Comparison of ENCODE assay signal across 8 mouse cellular contexts in the genomic region with DNA sequence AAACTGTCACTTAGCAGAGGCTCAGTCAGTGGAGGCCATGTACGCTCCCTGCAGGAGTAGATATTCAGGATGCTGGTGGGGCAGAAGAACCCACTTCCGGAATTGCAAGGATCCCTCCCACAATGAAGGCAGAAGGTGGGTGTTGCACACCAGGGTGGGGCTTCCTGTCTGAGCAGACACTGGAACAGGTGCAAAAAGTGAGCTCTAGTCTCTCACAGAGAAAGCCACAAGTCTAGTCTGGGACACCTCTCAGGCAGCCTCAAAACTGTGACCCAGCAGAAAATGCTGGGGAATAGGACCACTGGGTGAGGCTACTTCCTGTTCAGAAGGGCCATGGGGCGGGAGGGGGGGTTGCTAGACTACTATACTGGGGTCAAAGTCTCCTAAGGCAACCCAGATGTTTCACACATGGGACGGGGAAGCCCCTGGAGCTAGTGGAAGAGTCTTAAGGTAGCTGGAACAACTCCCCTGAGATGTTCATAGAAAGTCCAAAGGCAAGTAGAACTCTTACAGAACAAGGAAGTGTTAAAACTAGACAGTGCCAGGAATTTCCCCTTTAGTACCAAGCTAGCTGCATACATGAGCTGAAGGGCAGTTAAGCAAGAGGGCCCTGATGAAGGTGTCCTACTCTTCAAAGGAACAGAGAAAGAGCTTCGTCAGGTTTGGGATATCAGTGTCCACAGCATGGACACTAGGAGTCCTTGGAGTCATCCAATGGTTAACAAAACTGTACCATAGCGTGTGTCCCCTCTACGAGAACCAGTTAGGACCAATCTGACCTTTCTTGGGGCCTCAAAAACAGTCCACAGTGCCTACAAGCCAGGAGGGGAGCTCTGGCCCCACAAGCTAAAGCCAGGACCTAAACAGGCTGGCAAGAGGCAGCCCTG. TPM values are rescaled to one million over a fixed set of nuclear protein-coding genes. Genes with fewer than 3 reads are reported as not detected.
DNase-seq lines count a peak whose midpoint lies in the region; ATAC-seq and TF ChIP-seq lines count a peak whose summit lies in the region.

No protein-coding gene starts in this region.

- H3K36me3 ChIP-seq in hindbrain, embryonic 12.5 days = peaks cover 21% of the 10 kb centered on the region
- peaks cover 8% of the 10 kb centered on the region for H3K36me3 ChIP-seq in hindbrain, embryonic 16.5 days (ENCODE audit: control insufficient read depth, insufficient read depth, low read length)
- H3K36me3 ChIP-seq in G1E (replicated peaks) = peaks cover 66% of the 10 kb centered on the region
- peaks cover 28% of the 10 kb centered on the region for H3K36me3 ChIP-seq in limb, embryonic 13.5 days

- H3K27me3 ChIP-seq in hindbrain, embryonic 12.5 days = no peaks in the 10 kb centered on the region
- H3K27me3 ChIP-seq in hindbrain, embryonic 16.5 days (replicated peaks; ENCODE audit: control insufficient read depth, insufficient read depth, low read length) = no peaks in the 10 kb centered on the region
- H3K27me3 ChIP-seq in G1E (ENCODE audit: insufficient read depth, low read length) = no peaks in the 10 kb centered on the region
- H3K27me3 ChIP-seq in limb, embryonic 13.5 days = no peaks in the 10 kb centered on the region

- ATAC-seq in hindbrain, embryonic 12.5 days (ENCODE audit: low FRiP score) = no peak
- ATAC-seq in hindbrain, embryonic 16.5 days = no peak
- peak; percentile 73 for ATAC-seq in G1E (ENCODE audit: extremely low read depth, insufficient number of reproducible peaks, low FRiP score, poor library complexity, severe bottlenecking)
- no peak for ATAC-seq in limb, embryonic 13.5 days (ENCODE audit: low FRiP score, low read depth)

- H3K27ac ChIP-seq in hindbrain, embryonic 12.5 days = no peak overlapping the region
- H3K27ac ChIP-seq in hindbrain, embryonic 16.5 days (ENCODE audit: low read depth, low read length) = no peak overlapping the region
- 0 out of 2 replicates have a peak overlapping the region, but pooled peaks have one; percentile 6 for H3K27ac ChIP-seq in limb, embryonic 13.5 days

- no peak overlapping the region for H3K4me2 ChIP-seq in hindbrain, embryonic 12.5 days (replicated peaks)
- no peak overlapping the region for H3K4me2 ChIP-seq in hindbrain, embryonic 16.5 days (ENCODE audit: low read length)
- no peak overlapping the region for H3K4me2 ChIP-seq in limb, embryonic 13.5 days (replicated peaks)

- 0 out of 2 replicates have a peak overlapping the region, but pooled peaks have one; percentile 3 for H3K9ac ChIP-seq in hindbrain, embryonic 12.5 days
- no peak overlapping the region for H3K9ac ChIP-seq in hindbrain, embryonic 16.5 days (ENCODE audit: low read depth, low read length)
- H3K9ac ChIP-seq in limb, embryonic 13.5 days = no peak overlapping the region

- H3K4me3 ChIP-seq in hindbrain, embryonic 12.5 days = no peak overlapping the region
- H3K4me3 ChIP-seq in hindbrain, embryonic 16.5 days (ENCODE audit: low read length) = no peak overlapping the region
- H3K4me3 ChIP-seq in G1E (ENCODE audit: low read depth, low read length) = peak overlapping the region; percentile 6; the same call in 1 of the 2 replicates
- no peak overlapping the region for H3K4me3 ChIP-seq in limb, embryonic 13.5 days

- no peak for TF ChIP-seq CTCF in G1E (IDR thresholded peaks at IDR 0.05; ENCODE audit: low read depth, low read length)

- WGBS in hindbrain, embryonic 12.5 days = 79% methylated on average over 7 of the region's 7 CpGs
- WGBS in hindbrain, embryonic 16.5 days = 83% methylated on average over 7 of the region's 7 CpGs
- 56% methylated on average over 7 of the region's 7 CpGs for WGBS in limb, embryonic 13.5 days

- H3K9me3 ChIP-seq in hindbrain, embryonic 12.5 days (replicated peaks) = no peaks in the 10 kb centered on the region
- no peaks in the 10 kb centered on the region for H3K9me3 ChIP-seq in hindbrain, embryonic 16.5 days (ENCODE audit: control insufficient read depth, low read length)
- peaks cover 7% of the 10 kb centered on the region for H3K9me3 ChIP-seq in G1E (replicated peaks)
- H3K9me3 ChIP-seq in limb, embryonic 13.5 days = no peaks in the 10 kb centered on the region

- DNase-seq in G1E (ENCODE audit: low spot score) = peak; percentile 64
- DNase-seq in spleen, postnatal 10 days (ENCODE audit: low spot score in 2 of 2) = peak; percentile 26 to 61
- no peak for DNase-seq in adrenal gland, postnatal 14 days
- DNase-seq in urinary bladder, postnatal 14 days (ENCODE audit: low spot score) = no peak
- DNase-seq in right cerebral cortex, postnatal 25 days = no peak

- H3K4me1 ChIP-seq in hindbrain, embryonic 12.5 days = peaks cover 54% of the 10 kb centered on the region
- H3K4me1 ChIP-seq in hindbrain, embryonic 16.5 days (ENCODE audit: control insufficient read depth, insufficient read depth, low read depth, low read length) = peaks cover 19% of the 10 kb centered on the region
- H3K4me1 ChIP-seq in G1E (ENCODE audit: insufficient read depth, low read depth, low read length) = peaks cover 38% of the 10 kb centered on the region
- peaks cover 88% of the 10 kb centered on the region for H3K4me1 ChIP-seq in limb, embryonic 13.5 days

RNA-seq across cellular contexts. Expression of a gene that starts 59.7 kb away (rescaled TPM):
- 12.6 and 13.5 TPM in 2 replicates for polyA plus RNA-seq in hindbrain, embryonic 12.5 days (2016; fragmentation: Nextera tagmentation; extraction: Ambion mirVana)
- 11.1 TPM in 2 replicates for polyA plus RNA-seq in hindbrain, embryonic 16.5 days (2015; fragmentation: Nextera tagmentation; extraction: Ambion mirVana)
- total RNA-seq in G1E (2014; fragmentation: Nextera tagmentation) (58.4 and 67.3 TPM in 2 replicates), G1E (2017) (15.3 and 16.9 TPM in 2 replicates)
- 40.7 and 42.4 TPM in 2 replicates for polyA plus RNA-seq in G1E (2012)
- 24.4 and 24.8 TPM in 2 replicates for polyA plus RNA-seq in limb, embryonic 13.5 days (2015; fragmentation: Nextera tagmentation; extraction: Ambion mirVana)
- 66.2 and 70.1 TPM in 2 replicates for total RNA-seq in adrenal gland, postnatal 14 days (2021)

Comparison
In these comparisons a context has a peak if more than half of its experiments do, and no peak if none do; other contexts are left out.
1. DNase-seq: peak in G1E (single experiment) and spleen, postnatal 10 days (2 of 2); none in adrenal gland, postnatal 14 days (single experiment), urinary bladder, postnatal 14 days (single experiment) and right cerebral cortex, postnatal 25 days (single experiment).